Mouse (Mus musculus): ENCODE measurements around the gene Drd1. TPM values are rescaled to one million over a fixed set of nuclear protein-coding genes. Genes with fewer than 3 reads are reported as not detected.

Drd1 gene
- polyA plus RNA-seq, 1 experiment from 2014 or later = 0.12 TPM

- no peak overlapping the region for H3K4me3 ChIP-seq
- no peak overlapping the region for H3K4me2 ChIP-seq
- no peak for ATAC-seq (ENCODE audit: extremely low read depth, insufficient number of reproducible peaks, low FRiP score, low TSS enrichment)
- H3K27me3 ChIP-seq (replicated peaks) = no peaks in the 10 kb centered on the region
- peaks cover 47% of the 10 kb centered on the region for H3K36me3 ChIP-seq
- H3K4me1 ChIP-seq = peaks cover 30% of the 10 kb centered on the region
- H3K9ac ChIP-seq = no peak overlapping the region
- no peaks in the 10 kb centered on the region for H3K9me3 ChIP-seq
- H3K27ac ChIP-seq (replicated peaks) = no peak overlapping the region
- WGBS = 90% methylated on average over 5 of the region's 5 CpGs
Observed at GRCm38 (mm10) chr13:54084826-54085225, 29.3 kb upstream of the Drd1 start.

DNA sequence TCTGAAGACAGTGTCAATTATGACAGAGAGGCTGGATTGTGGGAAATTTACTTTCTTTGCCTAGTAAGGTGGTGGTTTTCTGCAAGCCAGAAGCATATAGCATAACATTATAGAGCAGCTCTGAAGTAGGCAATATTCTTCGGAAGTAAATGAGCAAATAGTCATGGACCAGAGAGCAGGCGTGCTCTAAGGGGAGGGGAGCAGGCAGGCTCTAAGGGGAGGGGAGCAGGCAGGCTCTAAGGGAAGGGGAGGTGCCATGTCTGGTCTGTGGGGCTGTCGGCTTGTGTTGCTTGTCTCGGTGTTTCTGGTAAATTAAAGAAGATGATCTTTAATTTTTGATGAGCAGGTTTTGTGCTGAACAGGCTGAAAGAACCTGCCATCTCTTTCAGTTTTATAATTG lies 28.7 kb upstream of the Drd1 start:
- ATAC-seq (ENCODE audit: extremely low read depth, insufficient number of reproducible peaks, low FRiP score, low TSS enrichment) = no peak
- peaks cover 41% of the 10 kb centered on the region for H3K36me3 ChIP-seq
- no peak overlapping the region for H3K27ac ChIP-seq (replicated peaks)
- peaks cover 36% of the 10 kb centered on the region for H3K4me1 ChIP-seq
- no peak overlapping the region for H3K4me2 ChIP-seq
- no peak overlapping the region for H3K4me3 ChIP-seq
- H3K9me3 ChIP-seq = no peaks in the 10 kb centered on the region
- WGBS = 65% methylated on average over 4 of the region's 4 CpGs
- no peak overlapping the region for H3K9ac ChIP-seq
- no peaks in the 10 kb centered on the region for H3K27me3 ChIP-seq (replicated peaks)

- H3K9ac ChIP-seq = no peak overlapping the region
- peaks cover 48% of the 10 kb centered on the region for H3K4me1 ChIP-seq
- no peak overlapping the region for H3K27ac ChIP-seq (replicated peaks)
- H3K36me3 ChIP-seq = peaks cover 29% of the 10 kb centered on the region
- H3K9me3 ChIP-seq = no peaks in the 10 kb centered on the region
- WGBS = 27% methylated on average over 5 of the region's 5 CpGs
- no peak overlapping the region for H3K4me2 ChIP-seq
- no peaks in the 10 kb centered on the region for H3K27me3 ChIP-seq (replicated peaks)
- no peak overlapping the region for H3K4me3 ChIP-seq
- no peak for ATAC-seq (ENCODE audit: extremely low read depth, insufficient number of reproducible peaks, low FRiP score, low TSS enrichment)
Observed at GRCm38 (mm10) chr13:54082946-54083345, 27.4 kb upstream of the Drd1 start.

GRCm38 (mm10) chr13:54080785-54081184 lies 25.3 kb upstream of the Drd1 start:
- Histone ChIP-seq H3K4me1 (peaks cover 65% of the 10 kb centered on the region), H3K4me2 (no peak overlapping the region), H3K27me3 (replicated peaks) (no peaks in the 10 kb centered on the region), H3K4me3 (no peak overlapping the region), H3K9me3 (no peaks in the 10 kb centered on the region), H3K27ac (replicated peaks) (no peak overlapping the region), H3K36me3 (peaks cover 7% of the 10 kb centered on the region), H3K9ac (no peak overlapping the region)
- ATAC-seq (ENCODE audit: extremely low read depth, insufficient number of reproducible peaks, low FRiP score, low TSS enrichment) = no peak
- 83% methylated on average over 1 of the region's 1 CpGs for WGBS

- H3K4me2 ChIP-seq = no peak overlapping the region
- 64% methylated on average over 12 of the region's 12 CpGs for WGBS
- H3K9ac ChIP-seq = no peak overlapping the region
- no peak overlapping the region for H3K4me3 ChIP-seq
- H3K27ac ChIP-seq (replicated peaks) = peak overlapping the region; percentile 26; the same call in 1 of the 2 replicates
- ATAC-seq (ENCODE audit: extremely low read depth, insufficient number of reproducible peaks, low FRiP score, low TSS enrichment) = no peak
- peaks cover 67% of the 10 kb centered on the region for H3K4me1 ChIP-seq
- H3K27me3 ChIP-seq (replicated peaks) = no peaks in the 10 kb centered on the region
- no peaks in the 10 kb centered on the region for H3K9me3 ChIP-seq
- no peaks in the 10 kb centered on the region for H3K36me3 ChIP-seq
Observed at GRCm38 (mm10) chr13:54079782-54080759, 24.6 kb upstream of the Drd1 start.

GRCm38 (mm10) chr13:54077470-54078174 lies 22.1 kb upstream of the Drd1 start:
- Histone ChIP-seq H3K27me3 (replicated peaks) (no peaks in the 10 kb centered on the region), H3K4me1 (peaks cover 64% of the 10 kb centered on the region), H3K9ac (no peak overlapping the region), H3K9me3 (no peaks in the 10 kb centered on the region), H3K36me3 (no peaks in the 10 kb centered on the region), H3K4me2 (no peak overlapping the region), H3K27ac (replicated peaks) (no peak overlapping the region), H3K4me3 (no peak overlapping the region)
- WGBS = 57% methylated on average over 11 of the region's 11 CpGs
- ATAC-seq (ENCODE audit: extremely low read depth, insufficient number of reproducible peaks, low FRiP score, low TSS enrichment) = no peak

DNA sequence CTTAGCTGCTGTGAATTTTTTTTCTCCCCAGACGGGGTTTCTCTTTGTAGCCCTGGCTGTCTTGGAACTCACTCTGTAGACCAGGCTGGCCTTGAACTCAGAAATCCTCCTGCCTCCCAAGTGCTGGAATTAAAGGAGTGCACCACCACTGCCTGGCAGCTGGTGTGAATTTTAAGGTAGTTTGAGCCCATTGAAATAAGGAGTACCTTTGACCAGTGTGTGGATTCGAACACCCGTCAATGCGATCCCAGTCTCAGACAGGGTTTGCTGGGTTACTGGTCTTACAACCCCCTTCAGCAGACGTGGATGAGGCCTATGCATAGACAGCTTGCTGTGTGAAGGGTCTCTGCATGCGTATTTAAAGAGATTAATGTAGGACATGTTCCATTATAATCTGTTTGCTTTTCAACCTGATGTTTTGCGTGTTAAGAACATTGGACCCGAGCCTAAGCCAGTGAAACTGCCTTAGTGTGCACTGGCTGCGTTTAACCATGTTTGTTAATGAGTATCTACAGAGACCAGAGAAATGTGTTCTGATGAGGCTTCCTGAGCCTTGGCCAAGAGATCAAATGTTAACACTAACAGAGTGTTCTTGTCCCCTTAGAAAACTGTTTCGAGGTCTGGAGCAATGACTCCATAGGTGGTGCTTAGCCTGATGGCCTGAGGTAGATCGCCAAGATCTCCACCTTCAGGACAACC lies 21.4 kb upstream of the Drd1 start:
- Histone ChIP-seq H3K4me2 (no peak overlapping the region), H3K4me1 (peaks cover 67% of the 10 kb centered on the region), H3K27me3 (replicated peaks) (no peaks in the 10 kb centered on the region), H3K4me3 (no peak overlapping the region), H3K9ac (no peak overlapping the region), H3K36me3 (no peaks in the 10 kb centered on the region), H3K9me3 (no peaks in the 10 kb centered on the region), H3K27ac (replicated peaks) (no peak overlapping the region)
- WGBS = 86% methylated on average over 11 of the region's 11 CpGs
- ATAC-seq (ENCODE audit: extremely low read depth, insufficient number of reproducible peaks, low FRiP score, low TSS enrichment) = no peak

DNA sequence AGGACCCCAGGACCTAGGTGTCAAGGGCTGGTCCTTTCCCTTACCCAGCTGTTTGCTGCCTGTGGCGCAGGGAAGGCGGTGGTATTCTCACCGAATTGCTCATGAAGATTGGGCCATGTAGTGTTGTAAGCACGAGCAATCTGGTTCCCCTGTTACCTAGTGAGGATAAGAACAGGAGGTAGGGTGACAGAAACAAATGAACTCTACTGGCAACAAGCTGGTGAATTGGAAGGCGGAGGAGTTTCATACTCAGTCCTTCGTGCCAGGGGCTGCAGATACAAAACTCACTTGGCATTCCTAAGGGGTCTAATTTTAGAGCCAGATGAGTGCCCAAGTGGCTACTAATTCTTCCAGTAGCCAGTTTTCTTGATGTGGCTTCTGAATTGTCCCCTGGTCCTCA lies 20.5 kb upstream of the Drd1 start:
- WGBS = 81% methylated on average over 6 of the region's 6 CpGs
- H3K27me3 ChIP-seq (replicated peaks) = no peaks in the 10 kb centered on the region
- no peak overlapping the region for H3K9ac ChIP-seq
- H3K4me3 ChIP-seq = no peak overlapping the region
- no peak overlapping the region for H3K27ac ChIP-seq (replicated peaks)
- no peak for ATAC-seq (ENCODE audit: extremely low read depth, insufficient number of reproducible peaks, low FRiP score, low TSS enrichment)
- H3K36me3 ChIP-seq = no peaks in the 10 kb centered on the region
- no peak overlapping the region for H3K4me2 ChIP-seq
- peaks cover 67% of the 10 kb centered on the region for H3K4me1 ChIP-seq
- H3K9me3 ChIP-seq = no peaks in the 10 kb centered on the region

GRCm38 (mm10) chr13:54075416-54075815 lies 19.9 kb upstream of the Drd1 start:
- Histone ChIP-seq H3K4me3 (no peak overlapping the region), H3K4me1 (peaks cover 61% of the 10 kb centered on the region), H3K36me3 (no peaks in the 10 kb centered on the region), H3K9ac (no peak overlapping the region), H3K27me3 (replicated peaks) (no peaks in the 10 kb centered on the region), H3K27ac (replicated peaks) (no peak overlapping the region), H3K4me2 (no peak overlapping the region), H3K9me3 (no peaks in the 10 kb centered on the region)
- 90% methylated on average over 2 of the region's 2 CpGs for WGBS
- ATAC-seq (ENCODE audit: extremely low read depth, insufficient number of reproducible peaks, low FRiP score, low TSS enrichment) = no peak

GRCm38 (mm10) chr13:54073491-54073890 lies 18.0 kb upstream of the Drd1 start:
- no peaks in the 10 kb centered on the region for H3K36me3 ChIP-seq
- H3K4me2 ChIP-seq = peak overlapping the region; percentile 84
- H3K9ac ChIP-seq = 0 out of 2 replicates have a peak overlapping the region, but pooled peaks have one; percentile 91
- H3K4me3 ChIP-seq = no peak overlapping the region
- 63% methylated on average over 2 of the region's 2 CpGs for WGBS
- ATAC-seq (ENCODE audit: extremely low read depth, insufficient number of reproducible peaks, low FRiP score, low TSS enrichment) = no peak
- H3K4me1 ChIP-seq = peaks cover 42% of the 10 kb centered on the region
- no peaks in the 10 kb centered on the region for H3K27me3 ChIP-seq (replicated peaks)
- H3K27ac ChIP-seq (replicated peaks) = peak overlapping the region; percentile 77
- H3K9me3 ChIP-seq = no peaks in the 10 kb centered on the region

- Histone ChIP-seq H3K4me1 (peaks cover 38% of the 10 kb centered on the region), H3K4me2 (peak overlapping the region; percentile 84), H3K27me3 (replicated peaks) (no peaks in the 10 kb centered on the region), H3K4me3 (peak overlapping the region; percentile 88), H3K9me3 (no peaks in the 10 kb centered on the region), H3K9ac (peak overlapping the region; percentile 91), H3K27ac (replicated peaks) (peak overlapping the region; percentile 77), H3K36me3 (no peaks in the 10 kb centered on the region)
- 27% methylated on average over 1 of the region's 1 CpGs for WGBS
- no peak for ATAC-seq (ENCODE audit: extremely low read depth, insufficient number of reproducible peaks, low FRiP score, low TSS enrichment)
Observed at GRCm38 (mm10) chr13:54073066-54073465, 17.6 kb upstream of the Drd1 start.
